Mouse (Mus musculus): Measurements from ENCODE around the gene Nono. TPM values are rescaled to one million over a fixed set of nuclear protein-coding genes. Genes with fewer than 3 reads are reported as not detected.

The Nono gene
- polyA plus RNA-seq (2012; rRNA removed): 116 and 152 TPM in 2 replicates

GRCm38 (mm10) chrX:101429142-101429949 is at the start of gene Nono:
Nono (plus strand) TSS chrX:101429318.

GRCm38 (mm10) chrX:101420700-101421095 is 8.4 kb upstream of the Nono start, which contains the start of gene Zmym3:
Zmym3 (minus strand) TSS chrX:101420849.

GRCm38 (mm10) chrX:101448886-101449475 is 19.9 kb downstream of the Nono start, which contains the start of gene Itgb1bp2:
Itgb1bp2 (plus strand) TSS chrX:101449088.

Other genes with a start within 250 kb of the Nono start
- gene Snx12, start 206.8 kb upstream of the Nono start, polyA plus RNA-seq (2012; rRNA removed): 10.1 and 11.9 TPM in 2 replicates
- 47.3 and 51.5 TPM in 2 replicates for gene Foxo4, start 174.8 kb upstream of the Nono start, polyA plus RNA-seq (2012; rRNA removed)
- not detected in 2 replicates for gene Gm614, start 165.3 kb upstream of the Nono start, polyA plus RNA-seq (2012; rRNA removed)
- 5.0 and 6.7 TPM in 2 replicates for gene Il2rg, start 161.1 kb upstream of the Nono start, polyA plus RNA-seq (2012; rRNA removed)
- gene Gm20489, start 160.3 kb upstream of the Nono start, polyA plus RNA-seq (2012; rRNA removed): not detected in 2 replicates
- gene Med12, start 155.3 kb upstream of the Nono start, polyA plus RNA-seq (2012; rRNA removed): 105 and 201 TPM in 2 replicates
- gene Nlgn3, start 130.2 kb upstream of the Nono start, polyA plus RNA-seq (2012; rRNA removed): 0.42 and 0.56 TPM in 2 replicates
- gene Gjb1, start 52.9 kb upstream of the Nono start, polyA plus RNA-seq (2012; rRNA removed): 4.3 and 4.8 TPM in 2 replicates
- gene Zmym3, start 8.5 kb upstream of the Nono start, polyA plus RNA-seq (2012; rRNA removed): 83.2 and 114 TPM in 2 replicates
- gene Itgb1bp2, start 19.8 kb downstream of the Nono start, polyA plus RNA-seq (2012; rRNA removed): 0.23 TPM in 1 of 2 replicates, not detected in the other
- 1.1 and 1.3 TPM in 2 replicates for gene Taf1, start 103.4 kb downstream of the Nono start, polyA plus RNA-seq (2012; rRNA removed)
- gene Ogt, start 210.7 kb downstream of the Nono start, polyA plus RNA-seq (2012; rRNA removed): 72.2 and 87.5 TPM in 2 replicates

Measured in ovary, adult 2 months (tissue).